Mouse (Mus musculus) liver (tissue): Measurements from ENCODE around the gene Nfam1.

Experiments
- DNase-seq: peaks from one replicate; pipeline ENCODE4 v3.0.0-alpha.2; 2020; ENCODE audit warnings: mixed read lengths

Gene Nfam1

GRCm38 (mm10) chr15:82992079-82992783 is 40.9 kb downstream of the Nfam1 start:
- DNase-seq, result no peak

GRCm38 (mm10) chr15:82989190-82989704 is 43.9 kb downstream of the Nfam1 start:
- no peak for DNase-seq

DNA sequence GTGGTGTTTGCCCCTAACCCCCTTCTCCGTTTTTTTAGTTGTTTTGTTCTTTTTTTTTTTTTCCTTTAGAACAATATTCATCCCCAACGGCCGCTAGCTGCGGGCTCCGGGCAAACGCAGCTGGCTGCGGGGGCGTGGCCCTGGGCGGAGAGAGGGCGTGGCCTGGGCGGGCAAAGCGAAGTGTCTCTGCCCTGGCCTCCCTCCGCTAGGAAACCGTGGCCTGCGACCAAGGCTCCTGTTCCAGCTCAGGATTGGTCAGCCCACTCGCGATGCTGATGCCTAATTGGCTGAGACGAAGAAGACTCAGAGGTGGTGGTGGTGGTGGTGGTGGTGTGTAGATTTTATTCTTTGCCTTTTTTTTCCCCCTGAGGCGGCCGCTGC is 45.4 kb downstream of the Nfam1 start, which contains the start of gene Tcf20:
Gene Tcf20, minus strand, starts transcription at position 141 of the 381 bp plus-strand sequence.
- peak; percentile 92 for DNase-seq

- no peak for DNase-seq
These were observed 45.9 kb downstream of the Nfam1 start for GRCm38 (mm10) chr15:82987014-82987731.

GRCm38 (mm10) chr15:82984574-82984973 is 48.5 kb downstream of the Nfam1 start:
- DNase-seq, result no peak

DNA sequence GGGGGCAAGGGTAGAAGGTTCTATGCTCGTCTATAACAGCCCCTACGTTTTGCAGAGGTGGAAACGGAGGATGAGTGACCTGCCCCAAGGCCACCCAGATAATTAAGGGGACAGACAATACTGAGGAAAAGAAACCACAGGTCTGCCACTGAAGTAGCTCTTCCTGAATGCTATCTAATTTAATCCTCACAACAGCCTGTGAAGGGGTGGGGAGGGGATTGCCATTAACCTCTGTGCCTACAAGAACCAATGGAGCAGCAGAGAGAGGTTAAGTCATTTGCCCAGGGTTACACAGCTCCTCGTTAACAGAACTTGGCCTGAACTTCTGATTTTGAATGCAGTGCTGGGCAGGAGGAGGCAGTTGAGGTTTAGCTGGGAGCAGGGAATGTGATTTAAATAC is 49.0 kb downstream of the Nfam1 start:
- DNase-seq, result no peak

DNA sequence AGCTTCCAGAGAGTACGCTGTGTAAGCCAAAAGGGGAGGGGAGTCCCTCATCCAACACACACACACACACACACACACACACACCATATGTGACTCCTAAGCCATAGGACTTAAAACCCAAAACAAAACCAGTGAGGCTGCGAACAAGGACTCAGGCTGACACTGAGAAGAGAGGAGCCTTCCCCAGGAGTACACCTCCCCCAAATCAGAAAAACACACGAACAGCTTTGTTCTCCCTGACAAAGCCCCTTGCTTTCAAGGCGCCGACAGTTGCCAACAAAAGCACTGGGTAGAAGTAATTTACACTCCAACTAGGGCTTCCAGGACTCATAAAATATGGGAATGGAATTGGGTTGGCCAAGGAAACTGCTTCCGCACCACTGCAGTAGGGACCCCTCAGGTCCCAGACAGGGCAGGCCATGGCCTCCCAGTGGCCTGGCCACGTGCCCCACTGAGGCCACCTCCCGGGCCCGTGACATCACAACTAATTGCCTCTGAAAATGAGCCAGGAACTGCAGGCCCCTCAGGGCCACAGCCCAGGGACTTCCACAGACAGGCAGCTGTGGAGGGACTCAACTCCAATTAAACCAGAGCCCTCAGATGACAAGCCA is 49.6 kb downstream of the Nfam1 start:
- no peak for DNase-seq

- peak; percentile 10 for DNase-seq
These were observed 50.2 kb downstream of the Nfam1 start for GRCm38 (mm10) chr15:82982724-82983415.

DNA sequence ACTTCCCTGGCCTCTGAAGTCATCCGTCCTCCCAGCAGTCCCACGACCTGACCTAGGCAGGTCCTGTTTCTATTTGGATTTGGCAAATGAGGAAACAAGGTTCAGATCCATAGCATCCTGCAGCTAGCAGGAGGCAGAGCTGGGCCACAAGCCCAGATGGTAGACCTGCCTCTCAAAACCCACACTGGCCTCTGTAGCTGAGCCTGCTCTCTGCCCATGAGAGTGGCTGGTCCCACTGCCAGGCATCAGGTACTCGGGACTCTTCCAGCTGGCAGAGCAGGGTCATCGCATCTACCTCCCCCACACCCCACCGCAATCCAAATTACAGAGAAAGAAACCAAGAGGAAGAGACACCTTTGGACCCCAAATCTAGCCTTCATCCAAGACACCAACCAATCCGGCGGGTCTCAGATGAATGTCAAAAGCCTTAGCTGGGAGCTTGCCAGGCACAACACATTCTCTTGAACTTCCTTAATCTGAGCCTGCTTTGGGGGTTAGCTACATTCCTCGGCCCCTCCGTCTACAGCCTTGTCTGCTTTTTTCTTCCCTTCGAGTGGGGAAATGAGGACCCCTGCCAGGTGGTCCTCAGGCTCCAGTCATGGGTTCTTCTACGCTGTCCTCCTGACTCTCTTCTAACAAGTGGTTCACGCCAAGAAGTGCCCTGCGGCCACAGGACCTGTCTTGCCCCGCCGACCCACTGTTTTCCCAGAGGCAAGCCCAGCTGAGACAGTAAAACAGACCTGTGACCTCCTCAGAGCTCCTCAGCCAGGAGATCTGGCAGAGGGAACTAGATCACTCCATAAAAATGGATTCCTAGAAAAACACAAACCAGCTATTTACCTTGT is 51.2 kb downstream of the Nfam1 start:
- no peak for DNase-seq

DNA sequence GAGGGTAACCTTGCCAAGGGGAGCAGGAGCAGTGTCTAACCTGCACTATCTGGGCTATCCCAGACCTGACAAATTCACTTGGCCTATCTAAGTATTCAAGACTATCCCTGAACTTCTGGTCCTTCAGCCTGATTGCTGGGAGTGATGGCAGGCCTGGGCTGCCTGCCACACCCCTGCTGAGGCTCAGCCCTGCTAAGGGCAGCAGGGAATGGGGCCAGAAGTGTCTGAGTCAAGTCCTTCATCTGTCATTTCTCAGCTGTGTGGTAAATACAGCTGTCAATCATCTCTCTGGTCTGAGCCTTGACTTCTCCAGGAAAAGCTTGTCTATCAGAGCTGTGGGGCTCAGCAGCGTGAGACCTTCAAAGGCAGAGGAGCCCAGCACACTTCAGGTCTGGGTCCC is 53.6 kb downstream of the Nfam1 start:
- no peak for DNase-seq

- DNase-seq, result no peak
These were observed 58.6 kb downstream of the Nfam1 start for GRCm38 (mm10) chr15:82974471-82974870.

- peak; percentile 24 for DNase-seq
These were observed 63.8 kb downstream of the Nfam1 start for GRCm38 (mm10) chr15:82969206-82969721.

- peak; percentile 34 for DNase-seq
These were observed 64.7 kb downstream of the Nfam1 start for GRCm38 (mm10) chr15:82968449-82968848.

DNA sequence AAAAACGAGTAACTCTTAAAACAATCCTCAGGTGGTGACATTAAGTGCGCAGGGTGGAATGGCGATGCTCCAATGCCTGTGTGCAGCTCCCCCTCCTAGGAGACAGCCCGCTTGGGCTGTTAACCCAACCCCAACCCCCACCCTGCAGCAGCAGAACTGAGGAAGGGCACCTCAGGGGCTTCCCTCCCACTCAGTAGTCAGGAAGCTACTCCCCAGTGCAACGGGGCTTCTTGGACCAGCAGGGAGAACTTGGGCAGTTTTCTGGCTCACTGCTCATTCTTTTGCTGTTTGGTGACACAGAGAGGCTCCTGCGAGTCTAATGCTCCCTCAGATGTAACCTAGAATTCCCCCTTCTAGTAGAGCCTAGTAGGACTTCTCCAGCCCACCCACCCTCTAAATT is 65.2 kb downstream of the Nfam1 start:
- DNase-seq, result no peak

DNA sequence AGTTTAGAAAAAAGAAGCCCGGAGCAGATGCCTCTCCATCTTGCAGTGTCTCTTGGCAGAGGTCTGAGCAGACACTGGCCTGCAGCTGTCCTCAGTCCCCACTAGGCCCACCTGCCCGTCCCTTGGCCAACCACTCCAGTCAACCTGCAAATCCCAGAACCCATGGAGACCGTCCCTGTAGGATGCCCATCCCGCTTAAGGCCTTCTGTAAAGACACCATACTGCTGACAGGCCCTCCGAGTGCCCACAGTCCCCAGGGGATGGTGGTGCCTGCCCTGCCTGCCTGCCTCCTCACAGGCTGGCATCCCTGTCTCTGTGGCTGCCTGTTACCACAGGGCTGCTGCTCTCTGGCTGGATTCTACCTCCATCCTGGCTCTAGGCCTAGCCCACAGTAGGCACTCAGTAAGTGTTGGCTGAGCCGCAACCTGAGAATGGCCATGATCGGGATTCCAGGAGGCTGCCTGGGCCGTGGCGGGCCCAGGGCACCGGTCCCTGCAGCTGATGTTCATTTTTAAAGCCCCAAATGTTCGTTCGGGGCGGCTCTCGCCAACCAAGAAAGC is 68.8 kb downstream of the Nfam1 start:
- no peak for DNase-seq

DNA sequence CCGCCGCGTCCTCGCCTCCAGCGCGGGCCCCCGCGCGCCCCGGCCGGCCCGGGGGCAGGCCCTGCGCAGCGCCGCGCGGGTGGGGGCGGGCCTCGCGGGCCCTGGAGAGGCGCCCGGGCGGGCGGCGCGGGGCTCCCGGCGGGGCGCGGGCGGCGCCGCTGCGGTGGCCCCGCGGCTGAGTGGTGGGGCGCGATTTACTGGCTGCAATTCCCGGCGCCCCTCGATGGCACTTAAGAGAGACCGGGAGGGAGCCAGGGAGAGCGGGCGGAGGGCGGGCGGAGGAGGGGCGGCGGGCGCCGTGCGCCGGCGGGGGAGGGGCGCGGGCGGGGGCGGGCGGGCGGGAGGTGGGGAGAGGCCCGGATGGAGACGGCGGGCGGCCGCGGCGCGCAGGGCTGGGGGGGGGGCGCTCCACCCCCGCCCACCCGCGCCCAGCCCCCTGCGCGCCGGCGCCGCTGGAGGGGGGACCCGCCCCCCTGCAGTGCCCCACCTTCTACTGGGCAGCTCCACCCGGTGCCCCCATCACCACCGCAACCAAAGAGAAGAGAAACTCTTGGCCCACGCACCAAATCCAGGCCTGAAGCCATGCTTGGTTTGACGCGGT is 69.5 kb downstream of the Nfam1 start:
- no peak for DNase-seq

DNA sequence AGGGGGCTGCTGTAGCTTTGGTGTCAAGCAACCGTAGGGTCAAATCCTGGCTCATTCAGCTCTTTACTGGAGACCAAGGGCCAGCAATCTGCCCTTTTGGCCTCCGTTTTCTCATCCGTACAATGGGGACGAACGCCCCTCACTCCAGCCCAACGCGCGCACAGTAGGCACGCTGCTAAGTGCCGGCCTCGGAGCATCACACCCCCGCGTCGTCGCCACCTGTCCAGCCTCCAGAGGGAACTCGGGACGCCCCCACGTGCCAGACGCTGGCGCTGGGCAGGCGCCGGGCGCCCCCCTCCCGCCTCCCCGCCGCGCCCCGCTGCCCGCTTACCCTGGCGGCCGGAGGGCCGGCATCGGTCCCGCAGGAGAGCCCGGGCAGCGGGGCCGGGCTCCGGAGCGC is 70.0 kb downstream of the Nfam1 start:
- no peak for DNase-seq

GRCm38 (mm10) chr15:82962536-82962935 is 70.6 kb downstream of the Nfam1 start:
- no peak for DNase-seq

- DNase-seq, result no peak
These were observed 72.1 kb downstream of the Nfam1 start for GRCm38 (mm10) chr15:82960786-82961561.

- DNase-seq, result no peak
These were observed 74.0 kb downstream of the Nfam1 start for GRCm38 (mm10) chr15:82959151-82959550.
